Mouse (Mus musculus) mesoderm, embryonic 11.5 days (tissue): ENCODE measurements at regions not wholly inside any gene's neighbourhood (a gene's known extent, or its start where the extent isn't known, plus 50 kb on each side); places are given as distances from the start of the nearest gene placed in this dataset.
"Not testable (repeated sequence)": the region's sequence is repeated elsewhere in the genome, so short reads cannot be mapped to it uniquely, and the experiment has no call there.

Experiments used
- DNase-seq: peaks from one replicate; pipeline ENCODE4 v3.0.0-alpha.2; 2012; ENCODE audit warnings: low read depth, low spot score

GRCm38 (mm10) chr6:66395147-66395546 is 140.0 kb upstream of the Mad2l1 start:
- no peak for DNase-seq

GRCm38 (mm10) chr6:66397411-66397810 is 137.8 kb upstream of the Mad2l1 start:
- DNase-seq = no peak

GRCm38 (mm10) chr6:66398674-66399073 is 136.5 kb upstream of the Mad2l1 start:
- no peak for DNase-seq

GRCm38 (mm10) chr6:66399091-66399755 is 136.0 kb upstream of the Mad2l1 start:
- peak; percentile 63 for DNase-seq

- no peak for DNase-seq
Measured at GRCm38 (mm10) chr6:66401468-66401867, 133.7 kb upstream of the Mad2l1 start.

- no peak for DNase-seq
Measured at GRCm38 (mm10) chr6:66401868-66402440, 133.2 kb upstream of the Mad2l1 start.

GRCm38 (mm10) chr6:66414822-66415221 is 120.4 kb upstream of the Mad2l1 start:
- DNase-seq = peak; percentile 17

- peak; percentile 73 for DNase-seq
Measured at GRCm38 (mm10) chr6:66419452-66420041, 115.6 kb upstream of the Mad2l1 start.

GRCm38 (mm10) chr6:66428370-66428769 is 106.8 kb upstream of the Mad2l1 start:
- DNase-seq = peak; percentile 23

GRCm38 (mm10) chr6:66450408-66450807 is 84.8 kb upstream of the Mad2l1 start:
- DNase-seq = not testable (repeated sequence)

GRCm38 (mm10) chr6:66458172-66458571 is 77.0 kb upstream of the Mad2l1 start:
- peak; percentile 24 for DNase-seq

GRCm38 (mm10) chr6:66464540-66464939 is 70.7 kb upstream of the Mad2l1 start:
- peak; percentile 61 for DNase-seq

- DNase-seq = no peak
Measured at GRCm38 (mm10) chr6:66465137-66465853, 69.9 kb upstream of the Mad2l1 start.

GRCm38 (mm10) chr6:66466757-66467156 is 68.4 kb upstream of the Mad2l1 start:
- DNase-seq = peak; percentile 55

- DNase-seq = no peak
Measured at GRCm38 (mm10) chr6:66470627-66471249, 64.5 kb upstream of the Mad2l1 start.

GRCm38 (mm10) chr6:66471786-66472185 is 63.4 kb upstream of the Mad2l1 start:
- no peak for DNase-seq

GRCm38 (mm10) chr6:66472697-66473096 is 62.5 kb upstream of the Mad2l1 start:
- no peak for DNase-seq

GRCm38 (mm10) chr6:66477575-66477974 is 57.6 kb upstream of the Mad2l1 start:
- DNase-seq = no peak

GRCm38 (mm10) chr6:66478326-66478964 is 56.7 kb upstream of the Mad2l1 start:
- peak; percentile 74 for DNase-seq

GRCm38 (mm10) chr6:66479576-66479975 is 55.6 kb upstream of the Mad2l1 start:
- DNase-seq = peak; percentile 51

GRCm38 (mm10) chr6:66480207-66480606 is 55.0 kb upstream of the Mad2l1 start:
- DNase-seq = peak; percentile 45
